Mouse (Mus musculus) MEL (cell line): ENCODE measurements at regions not wholly inside any gene's neighbourhood (a gene's known extent, or its start where the extent isn't known, plus 50 kb on each side); places are given as distances from the start of the nearest gene placed in this dataset.

ENCODE experiments used
- CHD1 ChIP-seq: IDR thresholded peaks from 2 replicates; pipeline ENCODE4 v1.6.1; 2012; ENCODE audit warnings: low read depth, mild to moderate bottlenecking, inconsistent platforms, low read length, improper control_type of control experiment
- CTCF ChIP-seq, 3 experiments: IDR thresholded peaks in 2 of 3; conservative IDR thresholded peaks in 1 of 3; 2 replicates each; pipeline ENCODE4 v1.5.1; 2011 to 2012; ENCODE audit warnings: low read length in 3 of 3, low read depth in 2 of 3, mild to moderate bottlenecking in 2 of 3, improper control_type of control experiment in 1 of 3, inconsistent platforms in 1 of 3, mixed read lengths in 1 of 3, moderate library complexity in 1 of 3; ENCODE audit not compliant: control insufficient read depth in 1 of 3, insufficient read depth in 1 of 3, poor library complexity in 1 of 3, severe bottlenecking in 1 of 3
- GATA1 ChIP-seq: IDR thresholded peaks from 2 replicates; pipeline ENCODE4 v1.6.1; 2011; ENCODE audit warnings: low read depth, low read length, improper control_type of control experiment
- MAX ChIP-seq: IDR thresholded peaks from 2 replicates; pipeline ENCODE4 v1.6.1; 2011; ENCODE audit warnings: low read length, improper control_type of control experiment
- POLR2A ChIP-seq, 2 experiments: IDR thresholded peaks; 2 replicates each; pipeline ENCODE4 v1.6.1; 2011 to 2012; ENCODE audit warnings: low read length in 2 of 2, mild to moderate bottlenecking in 2 of 2, control low read depth in 1 of 2, improper control_type of control experiment in 1 of 2, low read depth in 1 of 2, moderate library complexity in 1 of 2; ENCODE audit not compliant: control insufficient read depth in 1 of 2, insufficient read depth in 1 of 2, poor library complexity in 1 of 2
- SMC3 ChIP-seq: IDR thresholded peaks from 2 replicates; pipeline ENCODE4 v1.6.1; 2011; ENCODE audit warnings: low read depth, low read length, improper control_type of control experiment
- TBP ChIP-seq: IDR thresholded peaks from 2 replicates; pipeline ENCODE4 v1.8.0; 2011; ENCODE audit warnings: low read depth, low read length, improper control_type of control experiment
- USF2 ChIP-seq, 2 experiments: IDR thresholded peaks; 2 replicates each; pipeline ENCODE4 v1.6.1; 2011 to 2012; ENCODE audit warnings: improper control_type of control experiment in 2 of 2, low read length in 2 of 2, borderline replicate concordance in 1 of 2, inconsistent platforms in 1 of 2, low read depth in 1 of 2, mild to moderate bottlenecking in 1 of 2; ENCODE audit not compliant: insufficient read depth in 1 of 2

- no peak for TF ChIP-seq POLR2A (IDR thresholded peaks at IDR 0.05; ENCODE audit: control insufficient read depth in 1 of 2, insufficient read depth in 1 of 2, low read depth in 1 of 2, low read length in 2 of 2, poor library complexity in 1 of 2)
- no peak for TF ChIP-seq MAX
- no peak for TF ChIP-seq SMC3
- no peak for TF ChIP-seq CHD1
- TF ChIP-seq CTCF (IDR thresholded peaks at IDR 0.05 in 2 of 3, conservative IDR thresholded peaks at IDR 0.05 in 1 of 3; ENCODE audit: control insufficient read depth in 1 of 3, insufficient read depth in 1 of 3, low read depth in 2 of 3, low read length in 3 of 3, poor library complexity in 1 of 3, severe bottlenecking in 1 of 3), result no peak
- TF ChIP-seq TBP, result no peak
- TF ChIP-seq USF2 (IDR thresholded peaks at IDR 0.05; ENCODE audit: borderline replicate concordance in 1 of 2, insufficient read depth in 1 of 2, low read depth in 1 of 2, low read length in 2 of 2), result no peak
- no peak for TF ChIP-seq GATA1
These were observed 136.5 kb upstream of the Samsn1 start for GRCm38 (mm10) chr16:76158585-76158984.
